Comparison of ENCODE assay signal across 19 mouse cellular contexts in genomic region chr2:59889699-59890098, GRCm38 (mm10). TPM values are rescaled to one million over a fixed set of nuclear protein-coding genes. Genes with fewer than 3 reads are reported as not detected.
DNase-seq lines count a peak whose midpoint lies in the region; ATAC-seq lines count a peak whose summit lies in the region.
"Had no signal": no experiment of that assay in that cellular context is flagged by ENCODE, and none has a peak within 500 bp of the region (broad histone marks: within the 10 kb centered on the region; RNA-seq: fewer than 3 reads in every experiment).

No protein-coding gene starts in this region.

- peak; percentile 27 for DNase-seq in layer of hippocampus, adult 9-11 months
- no peak for DNase-seq in layer of hippocampus, postnatal 10 days (ENCODE audit: low spot score in 2 of 2)
- peak; percentile 25 for DNase-seq in R1 (ENCODE audit: low read depth, low spot score)
- no peak for DNase-seq in left cerebral cortex, adult 9 months (ENCODE audit: low spot score in 2 of 2)
- DNase-seq in ovary, postnatal 14 days (ENCODE audit: low spot score), result no peak
- DNase-seq: adrenal gland, postnatal 25 days; B cell, adult 2 months; cerebellum, adult 2 months; cerebellum, postnatal 10 days; embryo, embryonic 11 days; gastrocnemius, postnatal 36 days; heart, postnatal 10 days; heart, postnatal 4 days had no signal

- 0 out of 2 replicates have a peak, but pooled peaks have one; percentile 22 for ATAC-seq in common myeloid progenitor, adult 5-6 weeks (replicated peaks; ENCODE audit: low read depth, poor library complexity, severe bottlenecking)
- ATAC-seq in megakaryocyte progenitor cell, adult 5-6 weeks (replicated peaks; ENCODE audit: poor library complexity), result peak; percentile 74
- ATAC-seq in frontal cortex, adult (ENCODE audit: low TSS enrichment), result no peak
- ATAC-seq: CD4-positive, CD25-positive, alpha-beta regulatory T cell, adult 4 months; forebrain, embryonic 14.5 days; hindbrain, postnatal 0 days had no signal

RNA-seq across cellular contexts. Expression of gene Wdsub1, which starts 7.3 kb away (rescaled TPM):
- 10 to 100 TPM; 14.0 to 16.0 TPM for total RNA-seq in layer of hippocampus, postnatal 10 days (2021)
- 14.3 and 17.6 TPM in 2 replicates for total RNA-seq in common myeloid progenitor, adult 5-6 weeks (2017)
- 8.2 and 9.3 TPM in 2 replicates for total RNA-seq in megakaryocyte progenitor cell, adult 5-6 weeks (2015)
- total RNA-seq in megakaryocyte progenitor cell, adult 5-6 weeks (2017), result 10.2 and 12.2 TPM in 2 replicates

Comparison
In these comparisons a context has a peak if more than half of its experiments do, and no peak if none do; other contexts are left out.
1. DNase-seq: peak in layer of hippocampus, adult 9-11 months (single experiment) and R1 (single experiment); none in layer of hippocampus, postnatal 10 days (0 of 2), left cerebral cortex, adult 9 months (0 of 2) and ovary, postnatal 14 days (single experiment).